Mouse (Mus musculus) liver, embryonic 15.5 days (tissue): ENCODE data around the gene Nin. TPM values are rescaled to one million over a fixed set of nuclear protein-coding genes. Genes with fewer than 3 reads are reported as not detected.

Experiments
- ATAC-seq: fragments of 200-750 bp; cut with Nextera tagmentation; 2 replicates; pipeline ENCODE4 v1.8.0; 2017; ENCODE audit warnings: moderate number of reproducible peaks, mild to moderate bottlenecking, moderate library complexity; ENCODE audit not compliant: insufficient read depth
- H3K27ac ChIP-seq: fragments of 300-500 bp; sonication (generic); replicated peaks from 2 replicates; pipeline ENCODE4 v1.5.1; 2015; ENCODE audit warnings: mild to moderate bottlenecking, inconsistent platforms
- H3K27me3 ChIP-seq: fragments of 300-500 bp; sonication (generic); 2 replicates; pipeline ENCODE4 v1.6.1; 2015; ENCODE audit warnings: mild to moderate bottlenecking, inconsistent platforms
- H3K36me3 ChIP-seq: fragments of 300-500 bp; sonication (generic); replicated peaks from 2 replicates; pipeline ENCODE4 v1.6.1; 2015; ENCODE audit warnings: moderate library complexity, mild to moderate bottlenecking, inconsistent platforms
- H3K4me1 ChIP-seq: fragments of 300-500 bp; sonication (generic); replicated peaks from 2 replicates; pipeline ENCODE4 v1.6.1; 2015; ENCODE audit warnings: inconsistent platforms
- H3K4me2 ChIP-seq: fragments of 300-500 bp; sonication (generic); 2 replicates; pipeline ENCODE4 v1.6.1; 2015; ENCODE audit warnings: moderate library complexity, mild to moderate bottlenecking, inconsistent platforms
- H3K4me3 ChIP-seq: fragments of 300-500 bp; sonication (generic); replicated peaks from 2 replicates; pipeline ENCODE4 v1.5.1; 2015; ENCODE audit warnings: mild to moderate bottlenecking, inconsistent platforms
- H3K9ac ChIP-seq: fragments of 300-500 bp; sonication (generic); 2 replicates; pipeline ENCODE4 v1.6.1; 2015; ENCODE audit warnings: moderate library complexity, mild to moderate bottlenecking, inconsistent platforms
- H3K9me3 ChIP-seq: fragments of 300-500 bp; sonication (generic); replicated peaks from 2 replicates; pipeline ENCODE4 v1.6.1; 2016; ENCODE audit warnings: inconsistent platforms
- WGBS: fragments of 180-500 bp; shearing (Covaris S2); methylation state at CpG from one replicate; pipeline ENCODE4 v1.1.7; 2015; ENCODE audit warnings: mixed read lengths; ENCODE audit not compliant: insufficient replicate concordance; 5-methylcytosine and 5-hydroxymethylcytosine counted together
- polyA plus RNA-seq: library from polyadenylated mRNA; unstranded; fragments of >200 nt; fragmentation: Nextera tagmentation; extraction: Ambion mirVana; gene quantifications from 2 replicates; pipeline ENCODE4 v1.2.1, GENCODE M21; 2015

The Nin gene
- polyA plus RNA-seq, 1 experiment from 2014 or later, result 3.0 TPM

DNA sequence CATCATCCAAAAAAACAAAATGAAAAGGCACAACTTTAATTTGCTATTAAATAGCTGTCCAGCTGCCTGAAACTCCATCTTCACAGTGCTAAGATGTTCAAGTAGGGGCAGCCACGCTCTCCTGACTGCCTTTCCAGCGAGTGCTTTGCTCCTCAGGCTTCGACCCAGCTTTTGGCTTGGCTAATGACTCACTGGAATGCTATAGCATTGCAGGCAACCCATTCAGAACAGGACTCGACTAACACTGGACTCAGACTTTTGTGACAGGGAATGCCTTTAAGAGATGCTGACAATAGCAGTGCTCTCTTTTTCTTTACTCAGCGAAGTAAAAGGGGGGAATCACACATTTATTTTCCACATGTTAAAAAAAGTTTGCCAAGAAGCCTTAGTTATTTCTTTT is 101.8 kb downstream of the Nin start:
- no peaks in the 10 kb centered on the region for H3K27me3 ChIP-seq
- no peak overlapping the region for H3K4me3 ChIP-seq
- no peaks in the 10 kb centered on the region for H3K9me3 ChIP-seq
- H3K9ac ChIP-seq, result no peak overlapping the region
- H3K4me2 ChIP-seq, result no peak overlapping the region
- H3K4me1 ChIP-seq, result no peaks in the 10 kb centered on the region
- 74% methylated on average over 5 of the region's 5 CpGs for WGBS
- no peak for ATAC-seq
- H3K36me3 ChIP-seq, result peaks cover 6% of the 10 kb centered on the region; the same call in 1 of the 2 replicates
- H3K27ac ChIP-seq, result no peak overlapping the region

DNA sequence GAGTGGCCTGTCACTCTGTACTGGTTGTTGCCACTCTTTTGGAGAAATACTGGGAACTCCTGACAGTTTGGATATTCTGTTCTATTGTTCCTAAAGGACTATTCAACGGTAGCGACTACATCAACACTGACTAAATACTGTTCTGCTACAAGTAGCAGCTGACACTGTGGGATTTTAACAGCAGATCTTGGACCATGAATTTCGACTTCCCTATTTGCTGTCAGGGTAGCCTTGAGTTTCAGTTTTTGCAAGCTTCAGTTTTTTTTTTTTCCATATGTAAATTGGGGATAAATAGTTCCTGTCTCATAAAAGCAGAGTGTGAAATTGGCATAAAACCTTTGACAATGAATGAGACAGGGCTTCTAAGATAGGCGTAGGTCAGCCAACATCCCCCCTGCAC is 103.2 kb downstream of the Nin start:
- H3K9ac ChIP-seq, result no peak overlapping the region
- H3K27me3 ChIP-seq, result no peaks in the 10 kb centered on the region
- no peak overlapping the region for H3K27ac ChIP-seq
- H3K4me1 ChIP-seq, result no peaks in the 10 kb centered on the region
- WGBS, result 75% methylated on average over 4 of the region's 4 CpGs
- H3K4me2 ChIP-seq, result no peak overlapping the region
- ATAC-seq, result no peak
- H3K4me3 ChIP-seq, result no peak overlapping the region
- peaks cover 6% of the 10 kb centered on the region; the same call in 1 of the 2 replicates for H3K36me3 ChIP-seq
- H3K9me3 ChIP-seq, result no peaks in the 10 kb centered on the region

DNA sequence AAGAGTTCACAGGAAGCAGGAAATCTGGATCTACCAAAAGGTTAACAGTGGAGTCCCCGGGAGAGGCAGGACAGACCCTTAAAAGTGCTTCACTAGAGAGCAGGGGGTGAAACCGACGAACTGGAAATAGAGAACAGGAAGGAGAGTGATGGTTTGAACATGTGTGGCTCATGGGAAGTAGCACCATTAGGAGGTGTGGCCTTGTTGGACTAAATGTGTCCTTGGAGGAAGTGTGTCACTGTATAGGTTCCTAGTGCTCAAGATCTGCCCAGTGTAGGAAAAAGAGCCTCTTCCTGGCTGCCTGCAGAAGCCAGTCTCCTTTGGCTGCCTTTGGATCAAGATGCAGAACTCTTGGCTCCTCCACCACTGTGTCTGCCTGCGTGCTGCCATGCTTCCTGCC is 108.4 kb downstream of the Nin start:
- no peak overlapping the region for H3K4me3 ChIP-seq
- H3K36me3 ChIP-seq, result no peaks in the 10 kb centered on the region
- 35% methylated on average over 4 of the region's 4 CpGs for WGBS
- H3K27me3 ChIP-seq, result no peaks in the 10 kb centered on the region
- H3K27ac ChIP-seq, result no peak overlapping the region
- ATAC-seq, result no peak
- H3K4me1 ChIP-seq, result no peaks in the 10 kb centered on the region
- no peak overlapping the region for H3K9ac ChIP-seq
- no peaks in the 10 kb centered on the region for H3K9me3 ChIP-seq
- H3K4me2 ChIP-seq, result no peak overlapping the region

DNA sequence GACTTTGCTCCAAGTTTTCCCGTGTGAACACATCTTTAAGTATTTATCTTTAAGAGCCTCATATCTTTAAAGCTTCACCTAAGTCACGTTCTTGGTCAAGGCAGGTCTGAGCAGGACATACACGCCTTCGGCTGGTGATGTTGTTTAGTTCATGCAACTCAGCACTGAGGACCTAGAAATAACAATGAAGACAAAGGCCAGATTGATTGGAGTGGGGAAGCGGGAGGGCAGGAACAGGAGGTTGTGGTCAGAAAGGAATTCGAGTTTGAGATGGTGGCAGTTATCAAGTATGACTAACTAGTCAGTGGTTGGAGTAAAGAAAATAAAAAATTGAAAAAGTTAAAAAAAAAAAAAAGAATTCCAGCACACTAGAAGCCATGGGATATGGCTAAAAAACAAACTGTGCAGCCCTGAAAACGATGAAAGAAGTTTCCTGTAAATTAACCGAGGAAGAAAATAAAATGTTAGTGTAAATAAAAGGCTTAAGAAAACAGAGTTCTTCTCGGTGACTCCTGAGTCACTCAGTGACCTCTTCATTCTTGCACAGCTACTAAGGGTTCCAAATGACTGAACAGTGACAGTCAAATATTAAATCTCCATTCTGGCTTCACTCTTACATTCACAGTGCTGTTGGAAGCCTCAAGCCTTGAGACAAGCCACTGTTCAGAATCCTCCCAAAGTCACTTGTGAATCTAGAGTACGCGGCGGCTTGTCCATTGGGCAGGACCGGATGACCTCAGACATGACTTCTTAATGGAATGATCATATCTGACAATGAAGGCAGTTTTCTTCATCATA is 115.1 kb downstream of the Nin start:
- Histone ChIP-seq H3K4me3 (no peak overlapping the region), H3K27ac (no peak overlapping the region), H3K4me1 (no peaks in the 10 kb centered on the region), H3K9me3 (no peaks in the 10 kb centered on the region), H3K36me3 (no peaks in the 10 kb centered on the region), H3K27me3 (0 out of 2 replicates have a peak, but pooled peaks cover 3% of the 10 kb centered on the region), H3K4me2 (no peak overlapping the region), H3K9ac (no peak overlapping the region)
- 56% methylated on average over 13 of the region's 13 CpGs for WGBS
- no peak for ATAC-seq

DNA sequence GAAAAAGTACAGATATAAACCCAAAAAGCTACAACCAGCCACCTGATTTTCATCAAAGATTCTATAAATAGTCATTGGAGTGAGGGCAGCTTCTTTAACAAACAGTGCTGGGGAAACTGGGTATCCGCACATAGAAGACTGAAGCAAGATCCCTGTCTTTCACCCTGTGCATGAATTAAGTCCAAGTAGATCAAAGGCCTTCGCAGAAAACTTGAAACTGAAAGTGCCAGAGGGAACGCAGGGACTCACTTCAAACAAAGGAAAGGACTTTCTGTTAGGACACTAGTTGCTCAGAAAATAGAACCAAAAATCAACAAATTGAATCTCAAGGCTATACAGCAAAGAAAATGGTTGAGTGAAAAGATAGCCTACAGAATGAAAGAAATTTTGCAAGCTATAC is 118.1 kb downstream of the Nin start:
- H3K36me3 ChIP-seq, result no peaks in the 10 kb centered on the region
- 67% methylated on average over 3 of the region's 3 CpGs for WGBS
- H3K27ac ChIP-seq, result no peak overlapping the region
- ATAC-seq, result no peak
- H3K9ac ChIP-seq, result no peak overlapping the region
- H3K4me3 ChIP-seq, result no peak overlapping the region
- 0 out of 2 replicates have a peak, but pooled peaks cover 3% of the 10 kb centered on the region for H3K27me3 ChIP-seq
- H3K4me2 ChIP-seq, result no peak overlapping the region
- H3K4me1 ChIP-seq, result no peaks in the 10 kb centered on the region
- H3K9me3 ChIP-seq, result no peaks in the 10 kb centered on the region

DNA sequence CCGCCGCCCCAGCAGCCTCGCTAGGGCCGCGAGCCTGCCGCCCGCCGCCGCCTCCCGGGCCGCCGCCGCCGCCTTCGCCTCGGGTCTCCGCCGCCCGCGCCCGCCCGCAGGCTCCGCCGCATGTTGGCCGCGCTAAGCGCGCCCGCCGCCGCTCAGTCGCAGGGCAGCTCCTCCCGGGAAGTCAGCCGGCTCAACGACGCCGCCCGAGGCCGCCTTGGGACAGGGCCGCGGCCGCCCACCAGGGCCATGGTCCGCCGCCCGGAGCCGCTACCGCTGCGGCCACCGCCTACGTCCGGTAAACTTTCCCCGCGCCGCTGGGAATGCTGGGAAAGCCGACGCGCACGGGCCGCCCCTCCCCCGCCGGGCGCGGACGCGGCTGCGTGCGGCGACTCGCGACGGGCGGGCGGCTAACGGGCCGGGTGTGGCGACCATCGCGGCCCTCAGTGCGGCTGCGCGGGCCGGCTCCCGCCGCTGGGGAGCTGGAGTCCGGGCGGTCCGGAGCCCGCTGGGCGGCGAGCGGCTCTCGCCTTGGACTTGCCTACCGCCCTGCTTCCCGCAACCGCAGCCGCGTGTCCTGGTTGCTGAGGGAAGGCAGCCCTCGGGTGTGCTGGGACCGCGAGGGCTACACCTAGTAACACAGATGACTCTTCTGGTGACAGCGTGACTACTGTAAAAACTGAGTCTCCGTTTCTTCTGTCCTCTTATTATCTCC is 126.6 kb downstream of the Nin start, which contains the start of gene Sav1:
Sav1 (minus strand) TSS at position 217 of the 712 bp plus-strand sequence.
- peak within 1 kb of the TSS; percentile 96 for H3K9ac ChIP-seq
- peaks cover 26% of the 10 kb centered on the region for H3K36me3 ChIP-seq
- peaks cover 37% of the 10 kb centered on the region for H3K4me1 ChIP-seq
- H3K4me3 ChIP-seq, result peak within 1 kb of the TSS; percentile 88
- H3K27me3 ChIP-seq, result no peaks in the 10 kb centered on the region
- ATAC-seq, result peak; percentile 93
- no peaks in the 10 kb centered on the region for H3K9me3 ChIP-seq
- H3K4me2 ChIP-seq, result peak within 1 kb of the TSS; percentile 86
- under 1% methylated on average over 84 of the region's 102 CpGs for WGBS
- H3K27ac ChIP-seq, result peak within 1 kb of the TSS; percentile 94

DNA sequence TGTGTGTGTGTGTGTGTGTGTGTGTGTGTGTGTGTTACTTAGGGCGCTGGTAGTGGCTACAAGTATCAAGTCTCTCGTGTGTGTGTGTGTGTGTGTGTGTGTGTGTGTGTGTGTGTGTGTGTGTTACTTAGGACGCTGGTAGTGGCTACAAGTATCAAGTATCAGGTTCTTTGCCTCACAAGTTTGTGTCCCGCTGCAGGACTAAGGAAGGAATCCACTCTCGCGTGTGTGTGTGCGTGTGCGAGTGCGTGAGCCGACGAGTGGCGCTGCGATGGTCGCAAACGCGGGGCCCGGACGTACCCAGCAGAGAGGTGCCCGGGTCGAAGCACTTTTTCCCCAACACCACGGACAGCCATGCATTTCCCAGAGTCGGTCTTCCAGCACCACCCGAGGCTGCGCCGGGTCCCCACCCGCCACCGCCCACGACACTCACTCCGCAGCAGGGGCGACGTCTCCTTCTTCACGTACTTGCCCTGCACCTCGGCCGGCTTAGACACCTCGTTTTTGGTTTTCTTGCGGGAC is 127.2 kb downstream of the Nin start:
- Histone ChIP-seq H3K27me3 (no peaks in the 10 kb centered on the region), H3K9ac (peak overlapping the region; percentile 96), H3K4me1 (peaks cover 43% of the 10 kb centered on the region), H3K4me2 (peak overlapping the region; percentile 86), H3K27ac (peak overlapping the region; percentile 94), H3K4me3 (peak overlapping the region; percentile 88), H3K9me3 (no peaks in the 10 kb centered on the region), H3K36me3 (peaks cover 32% of the 10 kb centered on the region)
- peak; percentile 61 for ATAC-seq
- WGBS, result 0% methylated on average over 36 of the region's 36 CpGs

DNA sequence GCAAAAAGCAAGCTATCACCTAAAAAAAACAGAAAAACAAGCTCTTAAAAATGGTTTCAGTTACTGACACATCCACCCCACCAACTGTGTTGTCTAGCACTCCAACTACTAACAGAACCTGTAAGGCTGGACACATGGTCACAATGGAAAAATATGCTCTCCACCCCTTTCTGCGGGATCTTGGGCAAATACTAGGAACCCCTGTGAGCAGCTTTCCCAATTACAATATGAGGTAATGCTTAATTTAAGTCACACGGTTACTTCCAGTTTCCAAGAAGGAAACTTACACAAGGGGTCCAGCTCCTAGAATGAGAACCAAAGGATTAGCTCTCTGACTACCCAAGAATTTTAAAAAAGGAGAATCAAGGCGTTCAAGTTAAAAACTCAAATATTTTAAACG is 128.0 kb downstream of the Nin start:
- Histone ChIP-seq H3K4me2 (peak overlapping the region; percentile 86), H3K27ac (peak overlapping the region; percentile 12; the same call in 1 of the 2 replicates), H3K36me3 (peaks cover 38% of the 10 kb centered on the region), H3K27me3 (no peaks in the 10 kb centered on the region), H3K9me3 (no peaks in the 10 kb centered on the region), H3K4me1 (peaks cover 43% of the 10 kb centered on the region), H3K4me3 (peak overlapping the region; percentile 88), H3K9ac (peak overlapping the region; percentile 96)
- 34% methylated on average over 4 of the region's 4 CpGs for WGBS
- no peak for ATAC-seq

DNA sequence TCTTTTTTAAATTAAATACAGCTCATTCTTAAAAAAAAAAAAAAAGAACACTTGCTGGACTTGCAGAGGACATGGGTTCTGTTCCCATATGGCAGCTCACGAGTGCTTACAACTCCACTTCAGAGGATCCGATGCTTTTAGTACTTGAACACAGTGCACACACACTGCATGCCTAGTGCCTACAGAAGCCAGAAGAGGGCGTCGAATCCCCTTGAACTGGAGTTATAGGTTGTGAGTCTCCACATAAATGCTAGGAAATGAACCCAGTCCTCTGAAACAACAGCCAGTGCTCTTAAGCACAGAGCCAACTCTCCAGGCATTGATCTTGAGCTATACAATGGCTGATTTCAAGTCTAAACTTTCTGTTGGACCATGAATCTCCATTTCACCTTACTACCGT is 130.6 kb downstream of the Nin start:
- Histone ChIP-seq H3K4me3 (no peak overlapping the region), H3K4me2 (no peak overlapping the region), H3K4me1 (peaks cover 46% of the 10 kb centered on the region), H3K36me3 (peaks cover 58% of the 10 kb centered on the region), H3K9me3 (no peaks in the 10 kb centered on the region), H3K27me3 (no peaks in the 10 kb centered on the region), H3K27ac (no peak overlapping the region), H3K9ac (no peak overlapping the region)
- 76% methylated on average over 5 of the region's 5 CpGs for WGBS
- ATAC-seq, result no peak

DNA sequence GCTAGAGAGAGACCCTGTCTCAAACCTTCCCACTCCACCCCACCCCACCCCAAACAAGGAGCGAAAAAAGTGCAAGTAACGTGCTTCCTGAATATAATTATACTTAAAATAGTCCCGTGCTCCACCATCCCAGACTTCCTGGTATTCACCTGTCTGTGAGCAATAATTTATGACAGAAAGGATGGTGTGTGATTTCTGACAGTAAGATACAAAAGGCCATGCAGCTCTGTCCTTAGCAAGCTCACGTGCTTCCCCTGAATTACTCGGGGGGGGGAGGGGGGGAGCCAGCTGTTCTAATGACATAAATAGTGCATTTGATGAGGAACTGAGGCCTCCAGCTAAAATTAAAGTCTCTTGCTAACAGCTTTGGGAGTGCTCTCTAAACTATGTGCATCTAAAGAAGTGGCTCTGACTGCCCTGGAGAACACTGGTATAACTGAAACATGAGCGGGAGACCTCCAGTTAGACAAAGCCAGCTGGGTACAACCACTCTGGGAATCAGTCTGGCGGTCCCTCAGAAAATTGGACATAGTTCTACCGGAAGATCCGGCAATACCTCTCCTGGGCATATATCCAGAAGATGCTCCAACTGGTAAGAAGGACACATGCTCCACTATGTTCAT is 136.0 kb downstream of the Nin start:
- WGBS, result 65% methylated on average over 9 of the region's 9 CpGs
- no peak overlapping the region for H3K9ac ChIP-seq
- H3K27ac ChIP-seq, result no peak overlapping the region
- no peaks in the 10 kb centered on the region for H3K27me3 ChIP-seq
- no peak overlapping the region for H3K4me2 ChIP-seq
- no peaks in the 10 kb centered on the region for H3K9me3 ChIP-seq
- no peak for ATAC-seq
- H3K36me3 ChIP-seq, result peaks cover 68% of the 10 kb centered on the region
- peaks cover 19% of the 10 kb centered on the region for H3K4me1 ChIP-seq
- H3K4me3 ChIP-seq, result no peak overlapping the region

DNA sequence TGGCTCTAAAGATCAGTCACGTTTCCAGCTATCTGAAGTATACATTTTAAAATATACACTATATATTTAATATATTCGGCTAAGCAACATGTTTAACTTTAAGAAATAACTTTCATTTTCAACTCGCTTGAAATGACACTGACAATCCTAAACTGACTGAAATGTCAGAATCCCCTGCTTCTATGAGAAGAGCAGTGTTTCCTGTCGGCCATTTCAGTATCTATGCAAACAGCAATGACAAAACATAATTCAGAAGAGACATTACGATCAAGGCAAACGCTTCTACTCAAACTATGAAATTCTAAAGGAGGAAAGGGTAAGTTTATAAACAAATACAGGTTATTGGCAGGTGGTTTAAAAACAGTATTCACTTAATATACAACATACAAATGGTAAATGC is 136.8 kb downstream of the Nin start:
- no peak for ATAC-seq
- H3K4me1 ChIP-seq, result peaks cover 15% of the 10 kb centered on the region
- WGBS, result 67% methylated on average over 6 of the region's 6 CpGs
- no peak overlapping the region for H3K4me2 ChIP-seq
- no peak overlapping the region for H3K9ac ChIP-seq
- no peak overlapping the region for H3K27ac ChIP-seq
- H3K36me3 ChIP-seq, result peaks cover 67% of the 10 kb centered on the region
- H3K9me3 ChIP-seq, result no peaks in the 10 kb centered on the region
- no peaks in the 10 kb centered on the region for H3K27me3 ChIP-seq
- H3K4me3 ChIP-seq, result no peak overlapping the region
